Mouse (Mus musculus) MEL (cell line): ENCODE results near the gene Prkar1b. TPM values are rescaled to one million over a fixed set of nuclear protein-coding genes. Genes with fewer than 3 reads are reported as not detected.

Experiments used
- DNase-seq: peaks from one replicate; pipeline ENCODE4 v3.0.0; 2011; ENCODE audit warnings: low read depth, low spot score
- H3K27ac ChIP-seq: 2 replicates; pipeline ENCODE4 v1.5.1; 2012; ENCODE audit warnings: low read depth, mild to moderate bottlenecking, control low read depth, low read length, moderate library complexity; ENCODE audit not compliant: control insufficient read depth
- H3K27me3 ChIP-seq, 2 experiments: fragments of 150-350 bp in 1 of 2; sonication (generic) in 1 of 2; 2 replicates each; pipeline ENCODE4 v1.6.1; 2012; ENCODE audit warnings: low read length in 2 of 2, mild to moderate bottlenecking in 2 of 2, improper control_type of control experiment in 1 of 2, moderate library complexity in 1 of 2; ENCODE audit not compliant: insufficient read depth in 2 of 2, control insufficient read depth in 1 of 2
- H3K36me3 ChIP-seq, 2 experiments: 2 replicates each; pipeline ENCODE4 v1.6.1; 2012 to 2014; ENCODE audit warnings: low read length in 2 of 2, improper control_type of control experiment in 1 of 2, inconsistent platforms in 1 of 2, mild to moderate bottlenecking in 1 of 2; ENCODE audit not compliant: insufficient read depth in 2 of 2, control insufficient read depth in 1 of 2
- H3K4me1 ChIP-seq, 2 experiments: fragments of 150-350 bp in 1 of 2; sonication (generic) in 1 of 2; 2 replicates each; pipeline ENCODE4 v1.6.1; 2012; ENCODE audit warnings: low read length in 2 of 2, improper control_type of control experiment in 1 of 2, mild to moderate bottlenecking in 1 of 2; ENCODE audit not compliant: insufficient read depth in 2 of 2, control insufficient read depth in 1 of 2
- H3K4me3 ChIP-seq, 2 experiments: fragments of 150-350 bp in 1 of 2; sonication (generic) in 1 of 2; 2 replicates each; pipeline ENCODE4 v1.5.1; 2012; ENCODE audit warnings: low read depth in 2 of 2, low read length in 2 of 2, mild to moderate bottlenecking in 2 of 2, moderate library complexity in 2 of 2, control low read depth in 1 of 2, improper control_type of control experiment in 1 of 2; ENCODE audit not compliant: control insufficient read depth in 1 of 2, insufficient read depth in 1 of 2
- H3K79me2 ChIP-seq: 2 replicates; pipeline ENCODE4 v1.6.1; 2012; ENCODE audit warnings: mild to moderate bottlenecking, low read length, moderate library complexity; ENCODE audit not compliant: control insufficient read depth, poor library complexity, insufficient read depth
- H3K9ac ChIP-seq: 2 replicates; pipeline ENCODE4 v1.6.1; 2012; ENCODE audit warnings: low read depth, mild to moderate bottlenecking, control low read depth, low read length, moderate library complexity; ENCODE audit not compliant: control insufficient read depth, poor library complexity, severe bottlenecking
- H3K9me3 ChIP-seq: fragments of 150-350 bp; sonication (generic); replicated peaks from 2 replicates; pipeline ENCODE4 v1.6.1; 2012; ENCODE audit warnings: mild to moderate bottlenecking, low read length, improper control_type of control experiment, moderate library complexity; ENCODE audit not compliant: insufficient read depth
- BHLHE40 ChIP-seq: IDR thresholded peaks from 2 replicates; pipeline ENCODE4 v1.6.1; 2012; ENCODE audit warnings: low read depth, mild to moderate bottlenecking, inconsistent platforms, low read length, improper control_type of control experiment, borderline replicate concordance
- CHD1 ChIP-seq: IDR thresholded peaks from 2 replicates; pipeline ENCODE4 v1.6.1; 2012; ENCODE audit warnings: low read depth, mild to moderate bottlenecking, inconsistent platforms, low read length, improper control_type of control experiment
- E2F4 ChIP-seq: IDR thresholded peaks from 2 replicates; pipeline ENCODE4 v1.6.1; 2011; ENCODE audit warnings: low read depth, low read length, improper control_type of control experiment, borderline replicate concordance
- EP300 ChIP-seq, 2 experiments: IDR thresholded peaks; 2 replicates each; pipeline ENCODE4 v1.6.1; 2011; ENCODE audit warnings: improper control_type of control experiment in 2 of 2, low read length in 2 of 2, low read depth in 1 of 2, mild to moderate bottlenecking in 1 of 2
- HCFC1 ChIP-seq: IDR thresholded peaks from 2 replicates; pipeline ENCODE4 v1.6.1; 2012; ENCODE audit warnings: low read depth, mild to moderate bottlenecking, inconsistent platforms, low read length, improper control_type of control experiment, moderate library complexity
- JUND ChIP-seq: IDR thresholded peaks from 2 replicates; pipeline ENCODE4 v1.6.1; 2011; ENCODE audit warnings: low read depth, mild to moderate bottlenecking, improper control_type of control experiment, low read length
- KAT2A ChIP-seq: conservative IDR thresholded peaks from 2 replicates; pipeline ENCODE4 v1.6.1; 2012; ENCODE audit warnings: low read depth, low read length, improper control_type of control experiment, inconsistent platforms
- MAFK ChIP-seq: IDR thresholded peaks from 2 replicates; pipeline ENCODE4 v1.6.1; 2011; ENCODE audit warnings: low read depth, mild to moderate bottlenecking, low read length, improper control_type of control experiment, borderline replicate concordance
- MAX ChIP-seq: IDR thresholded peaks from 2 replicates; pipeline ENCODE4 v1.6.1; 2011; ENCODE audit warnings: low read length, improper control_type of control experiment
- MEF2A ChIP-seq: IDR thresholded peaks from 2 replicates; pipeline ENCODE4 v1.6.1; 2014; ENCODE audit warnings: low read depth, mild to moderate bottlenecking, inconsistent platforms, low read length, improper control_type of control experiment; ENCODE audit not compliant: poor library complexity, insufficient replicate concordance, severe bottlenecking; ENCODE audit errors: extremely low read depth
- MYB ChIP-seq: IDR thresholded peaks from 2 replicates; pipeline ENCODE4 v1.6.1; 2011; ENCODE audit warnings: mild to moderate bottlenecking, low read depth, low read length, improper control_type of control experiment
- MYC ChIP-seq: IDR thresholded peaks from 2 replicates; pipeline ENCODE4 v1.6.1; 2011; ENCODE audit warnings: low read depth, mild to moderate bottlenecking, low read length, improper control_type of control experiment, moderate library complexity
- NELFE ChIP-seq: IDR thresholded peaks from 2 replicates; pipeline ENCODE4 v1.6.1; 2011; ENCODE audit warnings: low read depth, low read length, improper control_type of control experiment
- NRF1 ChIP-seq: IDR thresholded peaks from 2 replicates; pipeline ENCODE4 v1.6.1; 2014; ENCODE audit warnings: low read depth, mild to moderate bottlenecking, inconsistent platforms, low read length, improper control_type of control experiment, moderate library complexity; ENCODE audit not compliant: poor library complexity, insufficient read depth, severe bottlenecking
- POLR2A ChIP-seq, 2 experiments: IDR thresholded peaks; 2 replicates each; pipeline ENCODE4 v1.6.1; 2011 to 2012; ENCODE audit warnings: low read length in 2 of 2, mild to moderate bottlenecking in 2 of 2, control low read depth in 1 of 2, improper control_type of control experiment in 1 of 2, low read depth in 1 of 2, moderate library complexity in 1 of 2; ENCODE audit not compliant: control insufficient read depth in 1 of 2, insufficient read depth in 1 of 2, poor library complexity in 1 of 2
- POLR2AphosphoS5 ChIP-seq: IDR thresholded peaks from 2 replicates; pipeline ENCODE4 v1.6.1; 2012; ENCODE audit warnings: low read depth, borderline replicate concordance, mild to moderate bottlenecking, inconsistent platforms, low read length, moderate library complexity, mixed read lengths
- RAD21 ChIP-seq: IDR thresholded peaks from 2 replicates; pipeline ENCODE4 v1.6.1; 2011; ENCODE audit warnings: mild to moderate bottlenecking, low read depth, low read length, improper control_type of control experiment
- SMC3 ChIP-seq: IDR thresholded peaks from 2 replicates; pipeline ENCODE4 v1.6.1; 2011; ENCODE audit warnings: low read depth, low read length, improper control_type of control experiment
- UBTF ChIP-seq: IDR thresholded peaks from 2 replicates; pipeline ENCODE4 v1.6.1; 2012; ENCODE audit warnings: low read depth, mild to moderate bottlenecking, inconsistent platforms, low read length, improper control_type of control experiment, moderate library complexity, borderline replicate concordance; ENCODE audit not compliant: insufficient read depth
- USF1 ChIP-seq: IDR thresholded peaks from 2 replicates; pipeline ENCODE4 v1.6.1; 2014; ENCODE audit warnings: low read depth, mild to moderate bottlenecking, inconsistent platforms, low read length, improper control_type of control experiment, moderate library complexity
- USF2 ChIP-seq, 2 experiments: IDR thresholded peaks; 2 replicates each; pipeline ENCODE4 v1.6.1; 2011 to 2012; ENCODE audit warnings: improper control_type of control experiment in 2 of 2, low read length in 2 of 2, borderline replicate concordance in 1 of 2, inconsistent platforms in 1 of 2, low read depth in 1 of 2, mild to moderate bottlenecking in 1 of 2; ENCODE audit not compliant: insufficient read depth in 1 of 2
- ZMIZ1 ChIP-seq: IDR thresholded peaks from 2 replicates; pipeline ENCODE4 v1.6.1; 2012; ENCODE audit warnings: low read depth, mild to moderate bottlenecking, inconsistent platforms, low read length, improper control_type of control experiment, moderate library complexity
- ZNF384 ChIP-seq: IDR thresholded peaks from 2 replicates; pipeline ENCODE4 v1.6.1; 2012; ENCODE audit warnings: low read depth, mild to moderate bottlenecking, inconsistent platforms, low read length, improper control_type of control experiment
- polyA plus RNA-seq, 2 experiments: library from polyadenylated mRNA; stranded (reverse) in 1 of 2; unstranded in 1 of 2; fragments of >175 nt in 1 of 2; fragments of >200 nt in 1 of 2; gene quantifications; 2 replicates each; pipeline versions ENCODE4 v1.2.1 to v1.2.4; 2012; ENCODE audit warnings: low replicate concordance in 2 of 2, low read depth in 1 of 2; ENCODE audit not compliant: insufficient read length in 2 of 2, insufficient read depth in 1 of 2, missing spikeins in 1 of 2
- total RNA-seq: library from RNA; depleted of rRNA; stranded (reverse); fragments of 300-350 nt; gene quantifications from 2 replicates; pipeline ENCODE4 v1.2.3, GENCODE M21; 2012

The Prkar1b gene
- total and polyA plus RNA-seq, 3 experiments, result not detected

DNA sequence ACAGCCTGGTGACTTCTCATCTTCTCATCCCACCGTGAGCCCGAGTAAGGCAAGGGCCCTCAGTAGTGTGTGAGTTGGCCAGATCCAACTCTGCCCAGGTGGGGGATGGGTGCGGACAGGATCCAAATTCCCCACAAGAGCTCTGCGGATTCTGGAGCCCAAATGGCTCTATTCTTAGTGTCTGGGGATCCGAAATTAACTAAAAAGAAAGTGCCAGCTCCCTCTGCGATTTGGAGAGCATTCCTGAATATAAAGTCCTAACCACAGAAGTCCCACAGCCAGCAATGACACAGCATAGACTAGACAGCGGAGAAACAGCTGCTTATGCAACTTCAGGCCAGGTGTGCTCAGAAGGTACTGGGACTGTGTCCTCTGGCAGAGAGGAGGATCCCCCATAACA is 100.4 kb downstream of the Prkar1b start:
- Histone ChIP-seq H3K9ac (no peak overlapping the region), H3K79me2 (no peaks in the 10 kb centered on the region), H3K4me1 (no peaks in the 10 kb centered on the region), H3K9me3 (no peaks in the 10 kb centered on the region), H3K36me3 (no peaks in the 10 kb centered on the region), H3K27me3 (no peaks in the 10 kb centered on the region), H3K27ac (no peak overlapping the region), H3K4me3 (no peak overlapping the region)
- no peak for DNase-seq
- TF ChIP-seq ZNF384, result no peak
- no peak for TF ChIP-seq NRF1
- no peak for TF ChIP-seq JUND
- no peak for TF ChIP-seq UBTF
- TF ChIP-seq MEF2A, result no peak
- no peak for TF ChIP-seq USF1

DNA sequence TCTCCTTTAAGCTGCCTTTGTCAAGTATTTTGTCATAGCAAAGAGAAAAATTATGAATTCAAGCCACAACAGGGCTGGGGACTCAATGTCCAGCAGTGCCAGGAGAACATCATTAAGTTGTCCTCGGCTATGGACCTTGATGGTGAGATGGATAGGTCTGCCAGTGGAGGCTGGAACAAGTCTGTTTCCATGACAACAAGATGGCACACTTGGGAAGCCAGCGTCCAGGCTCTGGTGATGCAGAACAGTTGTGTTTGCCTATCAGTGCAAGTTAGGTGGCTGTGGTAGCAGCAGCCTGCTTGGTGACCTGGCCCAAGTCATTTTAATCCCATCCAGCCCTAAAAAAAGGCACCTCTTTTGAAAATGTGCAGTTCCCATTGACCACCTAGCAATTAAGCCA is 102.6 kb downstream of the Prkar1b start:
- no peak for DNase-seq
- Histone ChIP-seq H3K36me3 (no peaks in the 10 kb centered on the region), H3K79me2 (no peaks in the 10 kb centered on the region), H3K9ac (no peak overlapping the region), H3K9me3 (no peaks in the 10 kb centered on the region), H3K4me3 (no peak overlapping the region), H3K27me3 (no peaks in the 10 kb centered on the region), H3K27ac (no peak overlapping the region), H3K4me1 (no peaks in the 10 kb centered on the region)
- no peak for TF ChIP-seq MYB
- TF ChIP-seq USF2 (IDR thresholded peaks at IDR 0.05; ENCODE audit: borderline replicate concordance in 1 of 2, insufficient read depth in 1 of 2, low read depth in 1 of 2, low read length in 2 of 2), result no peak
- TF ChIP-seq MAX, result no peak
- no peak for TF ChIP-seq E2F4
- TF ChIP-seq HCFC1, result no peak
- TF ChIP-seq ZMIZ1, result no peak
- no peak for TF ChIP-seq MYC
- no peak for TF ChIP-seq KAT2A
- no peak for TF ChIP-seq BHLHE40
- no peak for TF ChIP-seq EP300 (IDR thresholded peaks at IDR 0.05; ENCODE audit: low read depth in 1 of 2, low read length in 2 of 2)
- no peak for TF ChIP-seq NELFE
- TF ChIP-seq SMC3, result no peak
- no peak for TF ChIP-seq POLR2AphosphoS5
- no peak for TF ChIP-seq MAFK
- no peak for TF ChIP-seq RAD21
- TF ChIP-seq CHD1, result no peak
- no peak for TF ChIP-seq POLR2A (IDR thresholded peaks at IDR 0.05; ENCODE audit: control insufficient read depth in 1 of 2, insufficient read depth in 1 of 2, low read depth in 1 of 2, low read length in 2 of 2, poor library complexity in 1 of 2)
